Mouse (Mus musculus) embryonic facial prominence, embryonic 15.5 days (tissue): ENCODE measurements around the gene Rbms2. TPM values are rescaled to one million over a fixed set of nuclear protein-coding genes. Genes with fewer than 3 reads are reported as not detected.

Experiments used
- ATAC-seq: fragments of 200-750 bp; cut with Nextera tagmentation; 2 replicates; pipeline ENCODE4 v1.8.0; 2017; ENCODE audit warnings: low read depth, moderate TSS enrichment; ENCODE audit not compliant: insufficient number of reproducible peaks, low FRiP score, low TSS enrichment
- H3K27ac ChIP-seq: fragments of 300-500 bp; sonication (generic); replicated peaks from 2 replicates; pipeline ENCODE4 v1.5.1; 2015; ENCODE audit warnings: mild to moderate bottlenecking, inconsistent platforms
- H3K27me3 ChIP-seq: fragments of 300-500 bp; sonication (generic); 2 replicates; pipeline ENCODE4 v1.6.1; 2015; ENCODE audit warnings: inconsistent platforms
- H3K36me3 ChIP-seq: fragments of 300-500 bp; sonication (generic); 2 replicates; pipeline ENCODE4 v1.6.1; 2015; ENCODE audit warnings: mild to moderate bottlenecking, inconsistent platforms
- H3K4me1 ChIP-seq: fragments of 300-500 bp; sonication (generic); 2 replicates; pipeline ENCODE4 v1.6.1; 2015; ENCODE audit warnings: inconsistent platforms
- H3K4me2 ChIP-seq: fragments of 300-500 bp; sonication (generic); replicated peaks from 2 replicates; pipeline ENCODE4 v1.6.1; 2015; ENCODE audit warnings: mild to moderate bottlenecking, inconsistent platforms
- H3K4me3 ChIP-seq: fragments of 300-500 bp; sonication (generic); replicated peaks from 2 replicates; pipeline ENCODE4 v1.5.1; 2015; ENCODE audit warnings: mild to moderate bottlenecking, inconsistent platforms
- H3K9ac ChIP-seq: fragments of 300-500 bp; sonication (generic); 2 replicates; pipeline ENCODE4 v1.6.1; 2015; ENCODE audit warnings: inconsistent platforms
- H3K9me3 ChIP-seq: fragments of 300-500 bp; sonication (generic); replicated peaks from 2 replicates; pipeline ENCODE4 v1.6.1; 2016; ENCODE audit warnings: inconsistent platforms
- WGBS: fragments of 180-500 bp; shearing (Covaris S2); methylation state at CpG from one replicate; pipeline ENCODE4 v1.1.7; 2015; 5-methylcytosine and 5-hydroxymethylcytosine counted together
- polyA plus RNA-seq: library from polyadenylated mRNA; unstranded; fragments of >200 nt; fragmentation: Nextera tagmentation; extraction: Ambion mirVana; gene quantifications from 2 replicates; pipeline ENCODE4 v1.2.1, GENCODE M21; 2015

The Rbms2 gene
- polyA plus RNA-seq, 1 experiment from 2014 or later: 41.6 TPM

- H3K9ac ChIP-seq: peak within 1 kb of the TSS; percentile 57
- peak; percentile 90 for ATAC-seq
- peaks cover 10% of the 10 kb centered on the region for H3K4me1 ChIP-seq
- no peaks in the 10 kb centered on the region for H3K9me3 ChIP-seq
- H3K4me3 ChIP-seq: peak within 1 kb of the TSS; percentile 71
- H3K27ac ChIP-seq: peak within 1 kb of the TSS; percentile 66
- under 1% methylated on average over 30 of the region's 30 CpGs for WGBS
- 0 out of 2 replicates have a peak, but pooled peaks cover 5% of the 10 kb centered on the region for H3K36me3 ChIP-seq
- no peaks in the 10 kb centered on the region for H3K27me3 ChIP-seq
- peak within 1 kb of the TSS; percentile 77 for H3K4me2 ChIP-seq
Observed at GRCm38 (mm10) chr10:128211390-128212108, 31.5 kb upstream of the Rbms2 start, which contains the start of gene Spryd4. Gene Spryd4 (minus strand): TSS chr10:128211807.

GRCm38 (mm10) chr10:128210954-128211353 lies 30.9 kb upstream of the Rbms2 start:
- WGBS: 18% methylated on average over 14 of the region's 14 CpGs
- ATAC-seq: no peak

GRCm38 (mm10) chr10:128210131-128210530 lies 30.0 kb upstream of the Rbms2 start:
- H3K36me3 ChIP-seq: 0 out of 2 replicates have a peak, but pooled peaks cover 5% of the 10 kb centered on the region
- no peak overlapping the region for H3K27ac ChIP-seq
- peaks cover 10% of the 10 kb centered on the region for H3K4me1 ChIP-seq
- H3K9me3 ChIP-seq: no peaks in the 10 kb centered on the region
- no peaks in the 10 kb centered on the region for H3K27me3 ChIP-seq
- H3K9ac ChIP-seq: no peak overlapping the region
- no peak for ATAC-seq
- WGBS: 83% methylated on average over 2 of the region's 2 CpGs
- H3K4me3 ChIP-seq: no peak overlapping the region
- H3K4me2 ChIP-seq: no peak overlapping the region

More at GRCm38 (mm10) chr10:128210954-128211353, 30.9 kb upstream of the Rbms2 start:
- 0 out of 2 replicates have a peak, but pooled peaks cover 5% of the 10 kb centered on the region for H3K36me3 ChIP-seq
- no peaks in the 10 kb centered on the region for H3K27me3 ChIP-seq
- peak overlapping the region; percentile 77 for H3K4me2 ChIP-seq
- H3K4me1 ChIP-seq: peaks cover 10% of the 10 kb centered on the region
- peak overlapping the region; percentile 57 for H3K9ac ChIP-seq
- peak overlapping the region; percentile 66 for H3K27ac ChIP-seq
- H3K9me3 ChIP-seq: no peaks in the 10 kb centered on the region
- peak overlapping the region; percentile 71 for H3K4me3 ChIP-seq

GRCm38 (mm10) chr10:128209311-128210009 lies 29.4 kb upstream of the Rbms2 start:
- H3K36me3 ChIP-seq: 0 out of 2 replicates have a peak, but pooled peaks cover 5% of the 10 kb centered on the region
- no peak overlapping the region for H3K27ac ChIP-seq
- no peak for ATAC-seq
- no peak overlapping the region for H3K4me3 ChIP-seq
- no peak overlapping the region for H3K9ac ChIP-seq
- H3K27me3 ChIP-seq: no peaks in the 10 kb centered on the region
- H3K4me1 ChIP-seq: peaks cover 15% of the 10 kb centered on the region
- 90% methylated on average over 11 of the region's 11 CpGs for WGBS
- no peak overlapping the region for H3K4me2 ChIP-seq
- no peaks in the 10 kb centered on the region for H3K9me3 ChIP-seq

GRCm38 (mm10) chr10:128208326-128208725 lies 28.2 kb upstream of the Rbms2 start:
- Histone ChIP-seq H3K9me3 (no peaks in the 10 kb centered on the region), H3K4me1 (peaks cover 16% of the 10 kb centered on the region), H3K36me3 (0 out of 2 replicates have a peak, but pooled peaks cover 5% of the 10 kb centered on the region), H3K9ac (no peak overlapping the region), H3K4me3 (no peak overlapping the region), H3K27me3 (no peaks in the 10 kb centered on the region), H3K4me2 (no peak overlapping the region), H3K27ac (no peak overlapping the region)
- 86% methylated on average over 10 of the region's 10 CpGs for WGBS
- ATAC-seq: no peak

- H3K27me3 ChIP-seq: no peaks in the 10 kb centered on the region
- no peak overlapping the region for H3K27ac ChIP-seq
- no peak overlapping the region for H3K4me3 ChIP-seq
- no peaks in the 10 kb centered on the region for H3K9me3 ChIP-seq
- H3K4me1 ChIP-seq: peaks cover 7% of the 10 kb centered on the region; the same call in 1 of the 2 replicates
- no peak overlapping the region for H3K4me2 ChIP-seq
- 86% methylated on average over 15 of the region's 15 CpGs for WGBS
- ATAC-seq: no peak
- 0 out of 2 replicates have a peak, but pooled peaks cover 5% of the 10 kb centered on the region for H3K36me3 ChIP-seq
- H3K9ac ChIP-seq: no peak overlapping the region
Observed at GRCm38 (mm10) chr10:128204941-128205340, 24.8 kb upstream of the Rbms2 start.

- WGBS: 58% methylated on average over 6 of the region's 6 CpGs
- Histone ChIP-seq H3K36me3 (no peaks in the 10 kb centered on the region), H3K9ac (no peak overlapping the region), H3K4me3 (no peak overlapping the region), H3K4me1 (peaks cover 7% of the 10 kb centered on the region; the same call in 1 of the 2 replicates), H3K9me3 (no peaks in the 10 kb centered on the region), H3K4me2 (no peak overlapping the region), H3K27ac (no peak overlapping the region), H3K27me3 (no peaks in the 10 kb centered on the region)
- ATAC-seq: no peak
Observed at GRCm38 (mm10) chr10:128201856-128202255, 21.8 kb upstream of the Rbms2 start.

- H3K27me3 ChIP-seq: peaks cover 19% of the 10 kb centered on the region
- peak overlapping the region; percentile 66 for H3K4me3 ChIP-seq
- peak overlapping the region; percentile 99 for H3K4me2 ChIP-seq
- H3K9ac ChIP-seq: peak overlapping the region; percentile 53
- under 1% methylated on average over 76 of the region's 79 CpGs for WGBS
- no peaks in the 10 kb centered on the region for H3K9me3 ChIP-seq
- H3K36me3 ChIP-seq: no peaks in the 10 kb centered on the region
- peak; percentile 89 for ATAC-seq
- H3K4me1 ChIP-seq: peaks cover 10% of the 10 kb centered on the region
- H3K27ac ChIP-seq: no peak overlapping the region
Observed at GRCm38 (mm10) chr10:128194551-128195461, 14.7 kb upstream of the Rbms2 start.

GRCm38 (mm10) chr10:128194024-128194550 lies 14.0 kb upstream of the Rbms2 start, which contains the start of gene Gls2:
Gene Gls2 (plus strand): TSS chr10:128194457.
- Histone ChIP-seq H3K9ac (peak within 1 kb of the TSS; percentile 53), H3K27me3 (peaks cover 19% of the 10 kb centered on the region), H3K4me3 (peak within 1 kb of the TSS; percentile 66), H3K27ac (no peak within 1 kb of the TSS), H3K4me1 (peaks cover 10% of the 10 kb centered on the region), H3K4me2 (peak within 1 kb of the TSS; percentile 99), H3K9me3 (no peaks in the 10 kb centered on the region), H3K36me3 (no peaks in the 10 kb centered on the region)
- under 1% methylated on average over 46 of the region's 46 CpGs for WGBS
- ATAC-seq: peak; percentile 97

GRCm38 (mm10) chr10:128193113-128193512 lies 13.0 kb upstream of the Rbms2 start:
- no peak overlapping the region for H3K4me3 ChIP-seq
- H3K4me1 ChIP-seq: peaks cover 13% of the 10 kb centered on the region
- H3K9ac ChIP-seq: no peak overlapping the region
- no peaks in the 10 kb centered on the region for H3K36me3 ChIP-seq
- peaks cover 19% of the 10 kb centered on the region for H3K27me3 ChIP-seq
- no peak overlapping the region; the same call in 1 of the 2 replicates for H3K4me2 ChIP-seq
- no peak overlapping the region for H3K27ac ChIP-seq
- WGBS: 92% methylated on average over 6 of the region's 6 CpGs
- H3K9me3 ChIP-seq: no peaks in the 10 kb centered on the region
- ATAC-seq: no peak
